Mouse (Mus musculus): Measurements from ENCODE around the gene Cdhr1. TPM values are rescaled to one million over a fixed set of nuclear protein-coding genes. Genes with fewer than 3 reads are reported as not detected.

The Cdhr1 gene
- polyA plus RNA-seq, 1 experiment from 2014 or later, result 9.8 TPM

- no peak overlapping the region for H3K27ac ChIP-seq
- H3K4me1 ChIP-seq, result no peaks in the 10 kb centered on the region
- 62% methylated on average over 2 of the region's 2 CpGs for WGBS
- no peaks in the 10 kb centered on the region for H3K27me3 ChIP-seq (replicated peaks)
- no peaks in the 10 kb centered on the region for H3K9me3 ChIP-seq
- no peak for ATAC-seq (ENCODE audit: low FRiP score, low read depth)
- no peak overlapping the region for H3K4me2 ChIP-seq (replicated peaks)
- H3K36me3 ChIP-seq, result no peaks in the 10 kb centered on the region
- no peak overlapping the region for H3K4me3 ChIP-seq
- no peak overlapping the region for H3K9ac ChIP-seq
Measured at GRCm38 (mm10) chr14:37066636-37067035, 31.5 kb downstream of the Cdhr1 start.

- no peak overlapping the region for H3K4me3 ChIP-seq
- ATAC-seq (ENCODE audit: low FRiP score, low read depth), result no peak
- 68% methylated on average over 2 of the region's 2 CpGs for WGBS
- H3K4me2 ChIP-seq (replicated peaks), result no peak overlapping the region
- H3K36me3 ChIP-seq, result no peaks in the 10 kb centered on the region
- no peaks in the 10 kb centered on the region for H3K4me1 ChIP-seq
- H3K9ac ChIP-seq, result no peak overlapping the region
- no peaks in the 10 kb centered on the region for H3K27me3 ChIP-seq (replicated peaks)
- H3K27ac ChIP-seq, result no peak overlapping the region
- no peaks in the 10 kb centered on the region for H3K9me3 ChIP-seq
Measured at GRCm38 (mm10) chr14:37064849-37065248, 33.3 kb downstream of the Cdhr1 start.

- H3K4me3 ChIP-seq, result no peak within 1 kb of the TSS
- no peak within 1 kb of the TSS for H3K27ac ChIP-seq
- H3K4me2 ChIP-seq (replicated peaks), result no peak within 1 kb of the TSS
- H3K4me1 ChIP-seq, result no peaks in the 10 kb centered on the region
- H3K9me3 ChIP-seq, result no peaks in the 10 kb centered on the region
- no peaks in the 10 kb centered on the region for H3K27me3 ChIP-seq (replicated peaks)
- no peak for ATAC-seq (ENCODE audit: low FRiP score, low read depth)
- H3K9ac ChIP-seq, result no peak within 1 kb of the TSS
- H3K36me3 ChIP-seq, result no peaks in the 10 kb centered on the region
- WGBS, result 64% methylated on average over 1 of the region's 1 CpGs
Measured at GRCm38 (mm10) chr14:37048914-37049410, 49.2 kb downstream of the Cdhr1 start, which contains the start of gene Rgr. Gene Rgr (minus strand): TSS chr14:37048964.

- Histone ChIP-seq H3K27ac (no peak overlapping the region), H3K36me3 (no peaks in the 10 kb centered on the region), H3K4me3 (no peak overlapping the region), H3K4me2 (replicated peaks) (no peak overlapping the region), H3K9me3 (no peaks in the 10 kb centered on the region), H3K9ac (no peak overlapping the region), H3K4me1 (no peaks in the 10 kb centered on the region), H3K27me3 (replicated peaks) (no peaks in the 10 kb centered on the region)
- 50% methylated on average over 5 of the region's 5 CpGs for WGBS
- no peak for ATAC-seq (ENCODE audit: low FRiP score, low read depth)
Measured at GRCm38 (mm10) chr14:37034432-37034831, 63.7 kb downstream of the Cdhr1 start.

GRCm38 (mm10) chr14:37033241-37033640 is 64.9 kb downstream of the Cdhr1 start:
- Histone ChIP-seq H3K27ac (no peak overlapping the region), H3K36me3 (no peaks in the 10 kb centered on the region), H3K4me2 (replicated peaks) (no peak overlapping the region), H3K9ac (no peak overlapping the region), H3K4me1 (no peaks in the 10 kb centered on the region), H3K27me3 (replicated peaks) (no peaks in the 10 kb centered on the region), H3K4me3 (no peak overlapping the region), H3K9me3 (no peaks in the 10 kb centered on the region)
- no peak; the same call in 1 of the 2 replicates for ATAC-seq (ENCODE audit: low FRiP score, low read depth)
- WGBS, result 20% methylated on average over 7 of the region's 7 CpGs

- ATAC-seq (ENCODE audit: low FRiP score, low read depth), result peak; percentile 41
Measured at GRCm38 (mm10) chr14:37032481-37033104, 65.6 kb downstream of the Cdhr1 start.

GRCm38 (mm10) chr14:37028555-37028954 is 69.6 kb downstream of the Cdhr1 start:
- no peak for ATAC-seq (ENCODE audit: low FRiP score, low read depth)
- no peak overlapping the region for H3K27ac ChIP-seq
- no peak overlapping the region for H3K4me3 ChIP-seq
- H3K4me1 ChIP-seq, result no peaks in the 10 kb centered on the region
- no peaks in the 10 kb centered on the region for H3K27me3 ChIP-seq (replicated peaks)
- 92% methylated on average over 3 of the region's 3 CpGs for WGBS
- H3K4me2 ChIP-seq (replicated peaks), result no peak overlapping the region
- H3K9me3 ChIP-seq, result no peaks in the 10 kb centered on the region
- H3K9ac ChIP-seq, result no peak overlapping the region
- H3K36me3 ChIP-seq, result no peaks in the 10 kb centered on the region

More at GRCm38 (mm10) chr14:37032481-37033104, 65.6 kb downstream of the Cdhr1 start:
- Histone ChIP-seq H3K36me3 (no peaks in the 10 kb centered on the region), H3K27me3 (replicated peaks) (no peaks in the 10 kb centered on the region), H3K4me3 (no peak overlapping the region), H3K9me3 (no peaks in the 10 kb centered on the region), H3K4me1 (no peaks in the 10 kb centered on the region), H3K27ac (no peak overlapping the region), H3K4me2 (replicated peaks) (no peak overlapping the region), H3K9ac (no peak overlapping the region)
- WGBS, result 80% methylated on average over 11 of the region's 11 CpGs

GRCm38 (mm10) chr14:37027951-37028350 is 70.2 kb downstream of the Cdhr1 start:
- Histone ChIP-seq H3K36me3 (no peaks in the 10 kb centered on the region), H3K27ac (no peak overlapping the region), H3K9ac (no peak overlapping the region), H3K27me3 (replicated peaks) (no peaks in the 10 kb centered on the region), H3K4me3 (no peak overlapping the region), H3K4me2 (replicated peaks) (no peak overlapping the region), H3K4me1 (no peaks in the 10 kb centered on the region), H3K9me3 (no peaks in the 10 kb centered on the region)
- ATAC-seq (ENCODE audit: low FRiP score, low read depth), result no peak
- WGBS, result 94% methylated on average over 3 of the region's 3 CpGs

Other genes with a start within 250 kb of the Cdhr1 start
- gene Ccser2, start 129.6 kb downstream of the Cdhr1 start, polyA plus RNA-seq (2016; fragmentation: Nextera tagmentation; extraction: Ambion mirVana), result 64.4 and 70.0 TPM in 2 replicates
- gene Rgr, start 49.4 kb downstream of the Cdhr1 start, polyA plus RNA-seq (2016; fragmentation: Nextera tagmentation; extraction: Ambion mirVana), result not detected in 2 replicates
- not detected in 2 replicates for gene Lrit1, start 43.5 kb downstream of the Cdhr1 start, polyA plus RNA-seq (2016; fragmentation: Nextera tagmentation; extraction: Ambion mirVana)
- gene Lrit2, start 30.4 kb downstream of the Cdhr1 start, polyA plus RNA-seq (2016; fragmentation: Nextera tagmentation; extraction: Ambion mirVana), result not detected in 2 replicates
- gene 2610528A11Rik, start 15.7 kb upstream of the Cdhr1 start, polyA plus RNA-seq (2016; fragmentation: Nextera tagmentation; extraction: Ambion mirVana), result 0.48 TPM in 1 of 2 replicates, not detected in the other
- gene Ghitm, start 36.9 kb upstream of the Cdhr1 start, polyA plus RNA-seq (2016; fragmentation: Nextera tagmentation; extraction: Ambion mirVana), result 192 and 201 TPM in 2 replicates

All from neural tube, embryonic 12.5 days (tissue).